Comparison of ENCODE assay signal across 10 mouse cellular contexts in genomic region chr12:102429656-102430055, GRCm38 (mm10).
"Had no signal": no experiment of that assay in that cellular context is flagged by ENCODE, and none has a peak within 500 bp of the region (broad histone marks: within the 10 kb centered on the region; RNA-seq: fewer than 3 reads in every experiment).

No protein-coding gene starts in this region.

- H3K4me1 ChIP-seq: midbrain, embryonic 15.5 days; neural tube, embryonic 13.5 days had no signal

- ATAC-seq: liver, postnatal 0 days; midbrain, embryonic 15.5 days had no signal

- DNase-seq: kidney, postnatal 10 days; kidney, postnatal 4 days; liver, postnatal 0 days; retina, postnatal 1 day; thymus, postnatal 4 days had no signal

- H3K9me3 ChIP-seq: limb, embryonic 10.5 days; liver, embryonic 13.5 days; midbrain, embryonic 15.5 days; neural tube, embryonic 13.5 days had no signal

- H3K36me3 ChIP-seq: liver, embryonic 13.5 days; midbrain, embryonic 15.5 days had no signal

- H3K27me3 ChIP-seq: liver, embryonic 13.5 days; midbrain, embryonic 15.5 days; neural tube, embryonic 13.5 days had no signal

- H3K4me3 ChIP-seq: layer of hippocampus, adult 2 months; limb, embryonic 10.5 days; liver, embryonic 13.5 days; midbrain, embryonic 15.5 days; neural tube, embryonic 13.5 days had no signal
